In the genomic region with DNA sequence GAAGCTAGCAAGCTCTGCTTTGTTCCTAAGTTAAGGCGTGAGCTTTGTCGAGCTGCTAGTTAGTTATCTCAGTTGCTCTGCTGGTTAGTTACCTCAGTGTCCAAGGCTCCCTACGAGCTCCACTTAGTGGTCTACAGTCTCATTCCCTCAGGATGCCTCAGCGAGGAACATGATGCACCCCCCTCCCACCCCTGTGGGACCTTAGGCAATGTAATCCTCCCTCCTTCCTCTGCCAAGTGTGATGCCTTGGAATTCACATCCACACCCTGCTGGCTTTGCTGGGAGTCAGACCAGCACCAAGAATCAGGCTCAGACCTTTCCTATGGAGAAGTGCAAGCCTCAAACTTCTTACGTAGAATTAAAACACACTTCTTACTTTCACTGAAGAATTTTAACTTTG, we compare ENCODE assay signal across 13 mouse cellular contexts.
A peak's percentile ranks its signal among the peaks of the same experiment; 100 is the strongest.
DNase-seq lines count a peak whose midpoint lies in the region; ATAC-seq lines count a peak whose summit lies in the region.
"Had no signal": no experiment of that assay in that cellular context is flagged by ENCODE, and none has a peak within 500 bp of the region (broad histone marks: within the 10 kb centered on the region; RNA-seq: fewer than 3 reads in every experiment).

No protein-coding gene starts in this region.

- WGBS in kidney, embryonic 15.5 days: 53% methylated on average over 5 of the region's 5 CpGs
- 40% methylated on average over 5 of the region's 5 CpGs for WGBS in heart, embryonic 15.5 days

- H3K36me3 ChIP-seq in kidney, embryonic 15.5 days: 0 out of 2 replicates have a peak, but pooled peaks cover 10% of the 10 kb centered on the region
- no peaks in the 10 kb centered on the region for H3K36me3 ChIP-seq in heart, embryonic 15.5 days
- H3K36me3 ChIP-seq: stomach, embryonic 15.5 days had no signal

- H3K27ac ChIP-seq in kidney, embryonic 15.5 days: peak overlapping the region; percentile 76
- H3K27ac ChIP-seq in heart, embryonic 15.5 days: peak overlapping the region; percentile 25; the same call in 1 of the 2 replicates
- H3K27ac ChIP-seq: stomach, embryonic 15.5 days had no signal

- peak; percentile 41; the same call in 1 of the 2 replicates for ATAC-seq in kidney, embryonic 15.5 days (replicated peaks; ENCODE audit: low FRiP score)
- no peak for ATAC-seq in heart, embryonic 15.5 days (replicated peaks; ENCODE audit: insufficient number of reproducible peaks, insufficient read depth, low FRiP score, low read depth)
- ATAC-seq: forebrain, postnatal 0 days; hindbrain, embryonic 16.5 days had no signal

- H3K9me3 ChIP-seq in kidney, embryonic 15.5 days (replicated peaks): no peaks in the 10 kb centered on the region
- H3K9me3 ChIP-seq in heart, embryonic 15.5 days (replicated peaks): no peaks in the 10 kb centered on the region
- H3K9me3 ChIP-seq: stomach, embryonic 15.5 days had no signal

- H3K4me2 ChIP-seq in kidney, embryonic 15.5 days: no peak overlapping the region
- H3K4me2 ChIP-seq in heart, embryonic 15.5 days: no peak overlapping the region
- H3K4me2 ChIP-seq: stomach, embryonic 15.5 days had no signal

- DNase-seq in kidney, postnatal 10 days: no peak
- peak; percentile 24 for DNase-seq in urinary bladder, postnatal 25 days (ENCODE audit: low spot score)
- no peak for DNase-seq in urinary bladder, postnatal 10 days (ENCODE audit: low spot score)
- DNase-seq in testis, postnatal 14 days (ENCODE audit: low spot score): peak; percentile 60
- DNase-seq in Muller cell, postnatal 12 days (ENCODE audit: inconsistent ontology term): no peak
- DNase-seq in left cerebral cortex, adult 18-20 months (ENCODE audit: low spot score in 2 of 2): no peak
- DNase-seq: embryo, embryonic 11 days; forebrain, postnatal 0 days; liver had no signal

- H3K27me3 ChIP-seq in kidney, embryonic 15.5 days: no peaks in the 10 kb centered on the region
- H3K27me3 ChIP-seq in heart, embryonic 15.5 days: no peaks in the 10 kb centered on the region
- H3K27me3 ChIP-seq: stomach, embryonic 15.5 days had no signal

- no peak overlapping the region for H3K4me3 ChIP-seq in kidney, embryonic 15.5 days (replicated peaks)
- H3K4me3 ChIP-seq in heart, embryonic 15.5 days: no peak overlapping the region
- H3K4me3 ChIP-seq: stomach, embryonic 15.5 days had no signal

- H3K4me1 ChIP-seq in kidney, embryonic 15.5 days: peaks cover 32% of the 10 kb centered on the region
- peaks cover 22% of the 10 kb centered on the region for H3K4me1 ChIP-seq in heart, embryonic 15.5 days (replicated peaks)

- H3K9ac ChIP-seq in kidney, embryonic 15.5 days: no peak overlapping the region
- H3K9ac ChIP-seq in heart, embryonic 15.5 days: no peak overlapping the region
- H3K9ac ChIP-seq: forebrain, postnatal 0 days; stomach, embryonic 15.5 days had no signal

Comparison
In these comparisons a context has a peak if more than half of its experiments do, and no peak if none do; other contexts are left out.
1. DNase-seq: peak in urinary bladder, postnatal 25 days (single experiment) and testis, postnatal 14 days (single experiment); none in kidney, postnatal 10 days (single experiment), urinary bladder, postnatal 10 days (single experiment), Muller cell, postnatal 12 days (single experiment) and left cerebral cortex, adult 18-20 months (0 of 2).